Mouse (Mus musculus) heart, embryonic 11.5 days (tissue): ENCODE measurements around the gene Mcoln3. TPM values are rescaled to one million over a fixed set of nuclear protein-coding genes. Genes with fewer than 3 reads are reported as not detected.

Experiments used
- ATAC-seq: fragments of 200-750 bp; cut with Nextera tagmentation; replicated peaks from 2 replicates; pipeline ENCODE4 v1.8.0; 2017; ENCODE audit warnings: moderate library complexity; ENCODE audit not compliant: insufficient number of reproducible peaks, low FRiP score, low TSS enrichment
- H3K27ac ChIP-seq: fragments of 300-500 bp; sonication (generic); 2 replicates; pipeline ENCODE4 v1.5.1; 2014; ENCODE audit warnings: mild to moderate bottlenecking, low read depth, low read length
- H3K27me3 ChIP-seq: fragments of 300-500 bp; sonication (generic); 2 replicates; pipeline ENCODE4 v1.6.1; 2014; ENCODE audit warnings: mild to moderate bottlenecking, low read length, mixed read lengths; ENCODE audit not compliant: control insufficient read depth, insufficient read depth
- H3K36me3 ChIP-seq: fragments of 300-500 bp; sonication (generic); 2 replicates; pipeline ENCODE4 v1.6.1; 2014; ENCODE audit warnings: mild to moderate bottlenecking, low read length, moderate library complexity, mixed read lengths; ENCODE audit not compliant: control insufficient read depth, insufficient read depth
- H3K4me1 ChIP-seq: fragments of 300-500 bp; sonication (generic); 2 replicates; pipeline ENCODE4 v1.6.1; 2014; ENCODE audit warnings: low read length; ENCODE audit not compliant: control insufficient read depth, insufficient read depth
- H3K4me2 ChIP-seq: fragments of 300-500 bp; sonication (generic); 2 replicates; pipeline ENCODE4 v1.6.1; 2014; ENCODE audit warnings: mild to moderate bottlenecking, moderate library complexity
- H3K4me3 ChIP-seq: fragments of 300-500 bp; sonication (generic); 2 replicates; pipeline ENCODE4 v1.5.1; 2014; ENCODE audit warnings: low read depth, low read length
- H3K9ac ChIP-seq: fragments of 300-500 bp; sonication (generic); 2 replicates; pipeline ENCODE4 v1.6.1; 2014; ENCODE audit warnings: mild to moderate bottlenecking, low read depth, low read length, moderate library complexity
- H3K9me3 ChIP-seq: fragments of 300-500 bp; sonication (generic); replicated peaks from 2 replicates; pipeline ENCODE4 v1.6.1; 2016; ENCODE audit warnings: low read length; ENCODE audit not compliant: control insufficient read depth
- WGBS: fragments of 180-500 bp; shearing (Covaris S2); extraction: QIAGEN DNeasy Blood & Tissue Kit; methylation state at CpG from one replicate; pipeline ENCODE4 v1.1.7; 2014; ENCODE audit not compliant: insufficient replicate concordance; 5-methylcytosine and 5-hydroxymethylcytosine counted together
- polyA plus RNA-seq: library from polyadenylated mRNA; unstranded; fragments of >200 nt; fragmentation: Nextera tagmentation; extraction: Ambion mirVana; gene quantifications from 2 replicates; pipeline ENCODE4 v1.2.1, GENCODE M21; 2014

Gene Mcoln3
- polyA plus RNA-seq, 1 experiment from 2014 or later: 0.97 TPM

- no peaks in the 10 kb centered on the region for H3K27me3 ChIP-seq
- H3K36me3 ChIP-seq: no peaks in the 10 kb centered on the region
- H3K9ac ChIP-seq: no peak overlapping the region
- no peak overlapping the region for H3K4me2 ChIP-seq
- no peak for ATAC-seq
- no peak overlapping the region for H3K27ac ChIP-seq
- no peaks in the 10 kb centered on the region for H3K9me3 ChIP-seq
- peaks cover 5% of the 10 kb centered on the region; the same call in 1 of the 2 replicates for H3K4me1 ChIP-seq
- H3K4me3 ChIP-seq: no peak overlapping the region
Observed at GRCm38 (mm10) chr3:146099925-146100324, 17.3 kb upstream of the Mcoln3 start.

DNA sequence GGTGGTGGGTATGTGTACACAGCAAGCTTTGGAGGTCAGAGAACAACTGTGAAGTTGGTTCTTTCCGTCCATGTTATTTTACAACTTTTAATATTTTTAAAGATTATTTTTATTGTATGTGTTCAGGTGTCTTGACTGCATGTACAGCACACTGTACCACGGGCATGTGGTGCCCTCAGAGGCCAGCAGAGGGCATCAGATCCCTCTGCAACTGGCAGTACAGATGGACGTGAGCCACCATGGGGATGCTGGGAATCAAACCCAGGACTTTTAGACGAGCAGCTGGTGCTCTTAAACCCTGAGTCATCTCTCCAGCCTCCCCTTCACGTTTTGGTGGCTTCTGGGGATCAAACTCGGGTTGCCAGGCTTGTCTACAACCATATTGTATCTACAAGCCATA, 15.2 kb upstream of the Mcoln3 start:
- Histone ChIP-seq H3K27me3 (no peaks in the 10 kb centered on the region), H3K9ac (no peak overlapping the region), H3K4me1 (peaks cover 5% of the 10 kb centered on the region; the same call in 1 of the 2 replicates), H3K36me3 (no peaks in the 10 kb centered on the region), H3K4me2 (no peak overlapping the region), H3K4me3 (no peak overlapping the region), H3K27ac (no peak overlapping the region), H3K9me3 (no peaks in the 10 kb centered on the region)
- no peak for ATAC-seq
- WGBS: 53% methylated on average over 6 of the region's 6 CpGs

DNA sequence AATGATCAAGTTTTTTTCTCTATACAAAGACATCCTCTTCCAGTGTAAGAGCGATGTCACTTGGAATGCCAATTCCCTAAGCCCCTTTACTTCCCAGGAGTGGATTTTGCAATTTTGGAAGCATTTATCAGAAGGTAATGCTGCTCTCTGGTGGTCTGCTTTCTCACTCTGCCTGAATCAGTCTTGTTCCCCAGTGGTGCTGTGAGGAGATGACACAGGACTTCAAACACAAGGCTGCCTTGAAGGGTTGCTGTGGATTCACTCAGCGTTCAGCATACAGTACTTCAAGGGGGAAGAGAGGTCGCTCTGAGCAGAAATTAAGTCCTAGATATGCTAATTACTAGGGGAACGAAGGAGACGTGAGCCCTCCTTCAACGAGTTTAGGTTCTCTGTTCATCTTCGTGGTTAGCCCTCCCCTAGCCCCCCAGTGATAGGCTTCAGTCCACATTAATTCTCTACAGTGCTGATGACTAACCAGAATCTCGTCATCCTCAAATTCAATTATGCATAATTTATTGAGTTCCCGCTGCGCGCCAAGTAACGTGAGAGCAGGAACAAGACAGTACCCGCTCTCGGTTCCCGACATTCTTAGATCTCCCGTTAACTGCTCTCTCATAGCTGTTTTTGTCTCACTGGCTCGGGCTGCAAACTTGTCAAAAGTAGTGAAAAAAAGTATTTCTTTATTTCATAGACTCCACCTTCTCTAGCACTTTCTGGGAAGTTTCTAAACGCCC, 10.0 kb upstream of the Mcoln3 start:
- no peaks in the 10 kb centered on the region for H3K27me3 ChIP-seq
- H3K9ac ChIP-seq: no peak overlapping the region
- peak overlapping the region; percentile 69 for H3K4me2 ChIP-seq
- H3K4me3 ChIP-seq: peak overlapping the region; percentile 36
- no peaks in the 10 kb centered on the region for H3K9me3 ChIP-seq
- no peaks in the 10 kb centered on the region for H3K4me1 ChIP-seq
- ATAC-seq: no peak
- H3K36me3 ChIP-seq: no peaks in the 10 kb centered on the region
- H3K27ac ChIP-seq: no peak overlapping the region
- 5% methylated on average over 18 of the region's 18 CpGs for WGBS

DNA sequence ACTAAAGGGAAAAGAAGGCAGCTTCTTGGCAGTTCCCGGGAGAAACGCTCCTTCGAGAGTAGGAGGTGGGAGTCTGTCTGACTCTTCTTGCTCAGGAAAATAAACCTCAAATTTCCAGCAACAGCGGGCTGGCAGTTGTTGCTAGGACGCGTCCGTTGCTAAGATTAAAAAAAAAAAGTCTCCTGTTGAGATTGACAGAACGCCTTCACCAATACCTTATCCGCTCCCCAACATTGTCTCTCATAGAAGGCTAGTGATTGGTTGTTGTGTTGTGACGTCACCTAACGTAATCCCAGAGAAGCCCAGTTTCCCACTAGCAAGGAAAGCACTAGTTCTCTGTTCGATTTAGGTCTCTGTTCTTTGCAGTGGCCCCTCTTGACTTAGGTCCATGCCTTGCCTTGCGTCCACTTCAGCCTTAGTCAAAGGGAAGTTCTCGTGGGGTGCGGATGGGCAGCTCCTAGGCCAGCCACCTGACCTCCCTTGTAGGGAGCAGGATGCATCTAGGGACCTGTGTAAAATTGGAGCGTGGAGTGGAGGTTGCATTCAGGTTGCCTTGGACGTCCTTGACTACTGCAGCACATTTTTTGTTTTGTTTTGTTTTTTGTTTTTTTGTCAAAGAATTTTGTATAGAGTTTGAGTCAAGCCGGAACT, 9.2 kb upstream of the Mcoln3 start, which contains the start of gene Wdr63:
TSS of gene Wdr63 (minus strand) at position 210 of the 651 bp plus-strand sequence.
- Histone ChIP-seq H3K27me3 (no peaks in the 10 kb centered on the region; the same call in 1 of the 2 replicates), H3K4me1 (no peaks in the 10 kb centered on the region), H3K9ac (peak within 1 kb of the TSS; percentile 16; the same call in 1 of the 2 replicates), H3K4me2 (peak within 1 kb of the TSS; percentile 69), H3K36me3 (no peaks in the 10 kb centered on the region), H3K27ac (no peak within 1 kb of the TSS), H3K4me3 (peak within 1 kb of the TSS; percentile 36), H3K9me3 (no peaks in the 10 kb centered on the region)
- 10% methylated on average over 18 of the region's 18 CpGs for WGBS
- peak; percentile 90 for ATAC-seq

GRCm38 (mm10) chr3:146108945-146109344, 8.3 kb upstream of the Mcoln3 start:
- H3K4me1 ChIP-seq: no peaks in the 10 kb centered on the region
- no peaks in the 10 kb centered on the region; the same call in 1 of the 2 replicates for H3K27me3 ChIP-seq
- no peak overlapping the region for H3K4me2 ChIP-seq
- no peak overlapping the region for H3K27ac ChIP-seq
- ATAC-seq: no peak
- H3K9ac ChIP-seq: no peak overlapping the region
- no peaks in the 10 kb centered on the region for H3K36me3 ChIP-seq
- H3K9me3 ChIP-seq: no peaks in the 10 kb centered on the region
- H3K4me3 ChIP-seq: no peak overlapping the region
- WGBS: 60% methylated on average over 2 of the region's 2 CpGs

DNA sequence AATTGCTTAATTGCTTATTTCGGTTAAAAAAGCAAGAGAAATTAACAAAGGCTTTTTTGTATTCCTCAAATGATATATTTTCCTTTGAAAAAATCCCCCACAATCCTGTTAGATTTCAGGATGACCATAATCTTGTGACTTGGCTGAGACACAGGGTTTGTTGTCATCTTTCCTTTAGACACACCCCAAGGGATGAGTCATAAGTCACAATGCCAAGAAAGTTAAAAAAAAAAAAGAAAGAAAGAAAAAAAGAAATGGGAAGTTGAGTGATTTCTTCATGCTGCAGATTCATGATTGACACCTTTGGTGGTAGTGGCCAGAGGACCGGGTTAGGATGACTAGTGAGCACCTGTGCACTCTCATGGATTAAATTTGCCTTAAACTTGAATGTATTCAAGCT, 6.9 kb upstream of the Mcoln3 start:
- H3K9ac ChIP-seq: no peak overlapping the region
- H3K4me2 ChIP-seq: no peak overlapping the region
- H3K9me3 ChIP-seq: no peaks in the 10 kb centered on the region
- no peak overlapping the region for H3K27ac ChIP-seq
- WGBS: 63% methylated on average over 2 of the region's 2 CpGs
- no peaks in the 10 kb centered on the region for H3K4me1 ChIP-seq
- no peaks in the 10 kb centered on the region; the same call in 1 of the 2 replicates for H3K27me3 ChIP-seq
- ATAC-seq: no peak
- H3K4me3 ChIP-seq: no peak overlapping the region
- H3K36me3 ChIP-seq: no peaks in the 10 kb centered on the region

DNA sequence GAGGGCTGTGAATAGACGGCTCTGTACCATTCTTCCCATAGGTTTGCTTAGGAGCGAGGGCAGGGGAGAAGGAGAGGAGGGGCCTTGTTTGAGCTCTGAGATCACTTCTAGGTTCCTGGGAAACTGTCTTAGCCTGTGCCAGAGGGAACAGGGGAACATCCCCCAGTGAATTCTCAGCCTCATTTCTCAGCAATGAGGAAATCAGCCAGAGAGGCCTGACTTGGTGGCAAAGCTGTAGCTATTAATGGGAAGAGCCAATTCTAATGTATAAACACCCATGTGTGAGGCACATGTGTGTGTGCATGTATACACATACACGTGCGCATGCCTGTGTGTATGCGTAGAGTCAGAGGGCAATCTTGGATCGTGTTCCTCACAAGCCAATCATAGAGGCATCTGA, 6.3 kb upstream of the Mcoln3 start:
- Histone ChIP-seq H3K27me3 (no peaks in the 10 kb centered on the region; the same call in 1 of the 2 replicates), H3K9me3 (no peaks in the 10 kb centered on the region), H3K4me3 (no peak overlapping the region), H3K9ac (no peak overlapping the region), H3K27ac (no peak overlapping the region), H3K4me1 (no peaks in the 10 kb centered on the region), H3K4me2 (no peak overlapping the region), H3K36me3 (no peaks in the 10 kb centered on the region)
- 70% methylated on average over 6 of the region's 6 CpGs for WGBS
- ATAC-seq: no peak

GRCm38 (mm10) chr3:146117997-146118457, 777 bp downstream of the Mcoln3 start:
- Histone ChIP-seq H3K36me3 (no peaks in the 10 kb centered on the region), H3K9ac (no peak overlapping the region), H3K4me1 (peaks cover 10% of the 10 kb centered on the region), H3K27ac (no peak overlapping the region), H3K4me2 (peak overlapping the region; percentile 68), H3K4me3 (peak overlapping the region; percentile 32; the same call in 1 of the 2 replicates), H3K9me3 (no peaks in the 10 kb centered on the region), H3K27me3 (peaks cover 30% of the 10 kb centered on the region)
- no peak for ATAC-seq
- 47% methylated on average over 9 of the region's 9 CpGs for WGBS
